Mouse (Mus musculus) liver, embryonic 13.5 days (tissue): ENCODE measurements around the gene Lrrk1. TPM values are rescaled to one million over a fixed set of nuclear protein-coding genes. Genes with fewer than 3 reads are reported as not detected.

ENCODE experiments used
- ATAC-seq: fragments of 200-750 bp; cut with Nextera tagmentation; 2 replicates; pipeline ENCODE4 v1.8.0; 2017; ENCODE audit warnings: low read depth, mild to moderate bottlenecking, moderate number of reproducible peaks, moderate library complexity
- DNase-seq: peaks from one replicate; pipeline ENCODE4 v3.0.0; 2022
- H3K27ac ChIP-seq: fragments of 300-500 bp; sonication (generic); 2 replicates; pipeline ENCODE4 v1.5.1; 2015; ENCODE audit warnings: moderate library complexity, mild to moderate bottlenecking, inconsistent platforms
- H3K27me3 ChIP-seq: fragments of 300-500 bp; sonication (generic); 2 replicates; pipeline ENCODE4 v1.6.1; 2015; ENCODE audit warnings: mild to moderate bottlenecking, inconsistent platforms
- H3K36me3 ChIP-seq: fragments of 300-500 bp; sonication (generic); 2 replicates; pipeline ENCODE4 v1.6.1; 2015; ENCODE audit warnings: mild to moderate bottlenecking, inconsistent platforms
- H3K4me1 ChIP-seq: fragments of 300-500 bp; sonication (generic); replicated peaks from 2 replicates; pipeline ENCODE4 v1.6.1; 2015; ENCODE audit warnings: inconsistent platforms
- H3K4me2 ChIP-seq: fragments of 300-500 bp; sonication (generic); 2 replicates; pipeline ENCODE4 v1.6.1; 2015; ENCODE audit warnings: inconsistent platforms, mild to moderate bottlenecking, moderate library complexity
- H3K4me3 ChIP-seq: fragments of 300-500 bp; sonication (generic); replicated peaks from 2 replicates; pipeline ENCODE4 v1.5.1; 2015; ENCODE audit warnings: mild to moderate bottlenecking, inconsistent platforms
- H3K9ac ChIP-seq: fragments of 300-500 bp; sonication (generic); 2 replicates; pipeline ENCODE4 v1.6.1; 2015; ENCODE audit warnings: mild to moderate bottlenecking, inconsistent platforms
- H3K9me3 ChIP-seq: fragments of 300-500 bp; sonication (generic); replicated peaks from 2 replicates; pipeline ENCODE4 v1.6.1; 2016; ENCODE audit warnings: inconsistent platforms
- WGBS: fragments of 180-500 bp; shearing (Covaris S2); methylation state at CpG from one replicate; pipeline ENCODE4 v1.1.7; 2015; ENCODE audit not compliant: insufficient replicate concordance; 5-methylcytosine and 5-hydroxymethylcytosine counted together
- polyA plus RNA-seq: library from polyadenylated mRNA; unstranded; fragments of >200 nt; fragmentation: Nextera tagmentation; extraction: Ambion mirVana; gene quantifications from 2 replicates; pipeline ENCODE4 v1.2.1, GENCODE M21; 2015

Gene Lrrk1
- polyA plus RNA-seq, 1 experiment from 2014 or later: 4.2 TPM

- Histone ChIP-seq H3K4me1 (peaks cover 13% of the 10 kb centered on the region), H3K36me3 (no peaks in the 10 kb centered on the region), H3K27me3 (no peaks in the 10 kb centered on the region; the same call in 1 of the 2 replicates), H3K4me2 (no peak overlapping the region), H3K4me3 (no peak overlapping the region), H3K27ac (no peak overlapping the region), H3K9me3 (no peaks in the 10 kb centered on the region), H3K9ac (no peak overlapping the region)
- ATAC-seq (no peak), DNase-seq (no peak)
- 25% methylated on average over 11 of the region's 11 CpGs for WGBS
Measured at GRCm38 (mm10) chr7:66405541-66405940, 17.4 kb upstream of the Lrrk1 start.

- Histone ChIP-seq H3K27me3 (no peaks in the 10 kb centered on the region; the same call in 1 of the 2 replicates), H3K4me2 (no peak overlapping the region), H3K9me3 (no peaks in the 10 kb centered on the region), H3K27ac (no peak overlapping the region), H3K4me1 (peaks cover 13% of the 10 kb centered on the region), H3K9ac (no peak overlapping the region), H3K4me3 (no peak overlapping the region), H3K36me3 (no peaks in the 10 kb centered on the region)
- DNase-seq (no peak), ATAC-seq (no peak)
- 40% methylated on average over 4 of the region's 4 CpGs for WGBS
Measured at GRCm38 (mm10) chr7:66404802-66405201, 16.7 kb upstream of the Lrrk1 start.

GRCm38 (mm10) chr7:66404141-66404540, 16.0 kb upstream of the Lrrk1 start:
- Histone ChIP-seq H3K4me1 (peaks cover 13% of the 10 kb centered on the region), H3K4me3 (no peak overlapping the region), H3K27me3 (no peaks in the 10 kb centered on the region; the same call in 1 of the 2 replicates), H3K9ac (no peak overlapping the region), H3K4me2 (no peak overlapping the region), H3K36me3 (no peaks in the 10 kb centered on the region), H3K27ac (no peak overlapping the region), H3K9me3 (no peaks in the 10 kb centered on the region)
- ATAC-seq (no peak), DNase-seq (no peak)
- WGBS: 43% methylated on average over 10 of the region's 10 CpGs

GRCm38 (mm10) chr7:66402876-66403275, 14.7 kb upstream of the Lrrk1 start:
- H3K4me1 ChIP-seq: peaks cover 13% of the 10 kb centered on the region
- DNase-seq: no peak
- no peaks in the 10 kb centered on the region for H3K36me3 ChIP-seq
- WGBS: 73% methylated on average over 5 of the region's 5 CpGs
- no peak overlapping the region for H3K4me2 ChIP-seq
- H3K27me3 ChIP-seq: no peaks in the 10 kb centered on the region; the same call in 1 of the 2 replicates
- no peaks in the 10 kb centered on the region for H3K9me3 ChIP-seq
- H3K9ac ChIP-seq: no peak overlapping the region
- H3K4me3 ChIP-seq: no peak overlapping the region
- ATAC-seq: no peak
- no peak overlapping the region for H3K27ac ChIP-seq

GRCm38 (mm10) chr7:66401605-66402004, 13.5 kb upstream of the Lrrk1 start:
- H3K27me3 ChIP-seq: no peaks in the 10 kb centered on the region; the same call in 1 of the 2 replicates
- no peak overlapping the region for H3K27ac ChIP-seq
- peaks cover 13% of the 10 kb centered on the region for H3K4me1 ChIP-seq
- WGBS: 49% methylated on average over 8 of the region's 8 CpGs
- no peaks in the 10 kb centered on the region for H3K36me3 ChIP-seq
- no peak for ATAC-seq
- no peaks in the 10 kb centered on the region for H3K9me3 ChIP-seq
- DNase-seq: no peak
- H3K4me2 ChIP-seq: no peak overlapping the region
- no peak overlapping the region for H3K9ac ChIP-seq
- no peak overlapping the region for H3K4me3 ChIP-seq

- Histone ChIP-seq H3K4me2 (no peak overlapping the region), H3K4me3 (no peak overlapping the region), H3K27me3 (no peaks in the 10 kb centered on the region; the same call in 1 of the 2 replicates), H3K36me3 (no peaks in the 10 kb centered on the region), H3K27ac (no peak overlapping the region), H3K9ac (no peak overlapping the region), H3K4me1 (no peaks in the 10 kb centered on the region), H3K9me3 (no peaks in the 10 kb centered on the region)
- no peak for DNase-seq
- no peak for ATAC-seq
- 67% methylated on average over 3 of the region's 3 CpGs for WGBS
Measured at GRCm38 (mm10) chr7:66397288-66397687, 9.1 kb upstream of the Lrrk1 start.

- H3K9ac ChIP-seq: peak overlapping the region; percentile 84
- H3K4me2 ChIP-seq: peak overlapping the region; percentile 89
- peaks cover 39% of the 10 kb centered on the region for H3K4me1 ChIP-seq
- no peaks in the 10 kb centered on the region for H3K9me3 ChIP-seq
- ATAC-seq (peak; percentile 55), DNase-seq (peak; percentile 45)
- H3K27me3 ChIP-seq: 0 out of 2 replicates have a peak, but pooled peaks cover 4% of the 10 kb centered on the region
- WGBS: 13% methylated on average over 28 of the region's 28 CpGs
- H3K36me3 ChIP-seq: no peaks in the 10 kb centered on the region
- no peak overlapping the region for H3K27ac ChIP-seq
- H3K4me3 ChIP-seq: peak overlapping the region; percentile 71
Measured at GRCm38 (mm10) chr7:66388621-66389532, 727 bp upstream of the Lrrk1 start.

GRCm38 (mm10) chr7:66387419-66387812, 734 bp downstream of the Lrrk1 start:
- Histone ChIP-seq H3K4me3 (peak overlapping the region; percentile 71), H3K4me1 (peaks cover 43% of the 10 kb centered on the region), H3K9me3 (no peaks in the 10 kb centered on the region), H3K36me3 (no peaks in the 10 kb centered on the region), H3K9ac (peak overlapping the region; percentile 84), H3K27me3 (0 out of 2 replicates have a peak, but pooled peaks cover 4% of the 10 kb centered on the region), H3K27ac (peak overlapping the region; percentile 47), H3K4me2 (peak overlapping the region; percentile 89)
- ATAC-seq (no peak), DNase-seq (no peak)
- 3% methylated on average over 13 of the region's 13 CpGs for WGBS

GRCm38 (mm10) chr7:66386411-66386810, 1.7 kb downstream of the Lrrk1 start:
- 84% methylated on average over 6 of the region's 6 CpGs for WGBS
- no peak for DNase-seq

GRCm38 (mm10) chr7:66385826-66386225, 2.3 kb downstream of the Lrrk1 start:
- H3K27me3 ChIP-seq: 0 out of 2 replicates have a peak, but pooled peaks cover 4% of the 10 kb centered on the region
- 87% methylated on average over 12 of the region's 12 CpGs for WGBS

More at GRCm38 (mm10) chr7:66386411-66386810, 1.7 kb downstream of the Lrrk1 start:
- H3K4me2 ChIP-seq: no peak overlapping the region
- peaks cover 43% of the 10 kb centered on the region for H3K4me1 ChIP-seq
- H3K36me3 ChIP-seq: no peaks in the 10 kb centered on the region
- no peaks in the 10 kb centered on the region for H3K9me3 ChIP-seq
- no peak overlapping the region for H3K9ac ChIP-seq
- H3K4me3 ChIP-seq: no peak overlapping the region
- H3K27ac ChIP-seq: no peak overlapping the region
- H3K27me3 ChIP-seq: 0 out of 2 replicates have a peak, but pooled peaks cover 4% of the 10 kb centered on the region
- no peak for ATAC-seq

GRCm38 (mm10) chr7:66384891-66385290, 3.3 kb downstream of the Lrrk1 start:
- H3K27me3 ChIP-seq: 0 out of 2 replicates have a peak, but pooled peaks cover 4% of the 10 kb centered on the region
- H3K4me1 ChIP-seq: peaks cover 43% of the 10 kb centered on the region
- H3K27ac ChIP-seq: no peak overlapping the region
- H3K4me3 ChIP-seq: no peak overlapping the region
- no peak overlapping the region for H3K4me2 ChIP-seq
- DNase-seq (no peak), ATAC-seq (no peak)
- 0 out of 2 replicates have a peak, but pooled peaks cover 5% of the 10 kb centered on the region for H3K36me3 ChIP-seq
- H3K9ac ChIP-seq: no peak overlapping the region
- 73% methylated on average over 8 of the region's 8 CpGs for whole genome bisulfite sequencing
- H3K9me3 ChIP-seq: no peaks in the 10 kb centered on the region

More at GRCm38 (mm10) chr7:66385826-66386225, 2.3 kb downstream of the Lrrk1 start:
- Histone ChIP-seq H3K4me1 (peaks cover 43% of the 10 kb centered on the region), H3K4me3 (no peak overlapping the region), H3K9ac (no peak overlapping the region), H3K27ac (no peak overlapping the region), H3K36me3 (0 out of 2 replicates have a peak, but pooled peaks cover under 1% of the 10 kb centered on the region), H3K9me3 (no peaks in the 10 kb centered on the region), H3K4me2 (no peak overlapping the region)
- ATAC-seq (no peak), DNase-seq (no peak)
